In genomic region chr8:94354069-94354531, GRCm38 (mm10) we compare ENCODE assay signal across 11 mouse cellular contexts. TPM values are rescaled to one million over a fixed set of nuclear protein-coding genes. Genes with fewer than 3 reads are reported as not detected.
DNase-seq lines count a peak whose midpoint lies in the region; ATAC-seq lines count a peak whose summit lies in the region.
"Had no signal": no experiment of that assay in that cellular context is flagged by ENCODE, and none has a peak within 500 bp of the region (broad histone marks: within the 10 kb centered on the region; RNA-seq: fewer than 3 reads in every experiment).

No protein-coding gene starts in this region.

- 58% methylated on average over 7 of the region's 7 CpGs for WGBS in kidney, embryonic 16.5 days
- 93% methylated on average over 7 of the region's 7 CpGs for WGBS in hindbrain, embryonic 13.5 days

- DNase-seq in heart, adult 18-20 months, result peak; percentile 53 to 61
- no peak for DNase-seq in heart, postnatal 25 days (ENCODE audit: low spot score)
- DNase-seq in CD4-positive, CD25-positive, alpha-beta regulatory T cell, adult 2 months (ENCODE audit: low read depth, low spot score), result peak; percentile 27
- DNase-seq in lung, postnatal 25 days (ENCODE audit: low spot score), result peak; percentile 80
- DNase-seq in adrenal gland, adult 8-10 months, result no peak
- DNase-seq in layer of hippocampus, postnatal 36 days, result no peak

- no peak overlapping the region for H3K4me2 ChIP-seq in kidney, embryonic 16.5 days (replicated peaks; ENCODE audit: low read depth, low read length)
- H3K4me2 ChIP-seq in hindbrain, embryonic 13.5 days, result no peak overlapping the region
- H3K4me2 ChIP-seq: embryonic facial prominence, embryonic 12.5 days; midbrain, embryonic 12.5 days had no signal

- H3K4me3 ChIP-seq in kidney, embryonic 16.5 days (ENCODE audit: low read length), result no peak overlapping the region
- H3K4me3 ChIP-seq in hindbrain, embryonic 13.5 days, result no peak overlapping the region
- H3K4me3 ChIP-seq: embryonic facial prominence, embryonic 12.5 days; midbrain, embryonic 12.5 days had no signal

- peak; percentile 39; the same call in 1 of the 2 replicates for ATAC-seq in kidney, embryonic 16.5 days (ENCODE audit: low FRiP score, low TSS enrichment)
- no peak for ATAC-seq in hindbrain, embryonic 13.5 days (ENCODE audit: low FRiP score)
- ATAC-seq: Patski had no signal

- peaks cover 5% of the 10 kb centered on the region for H3K4me1 ChIP-seq in kidney, embryonic 16.5 days (ENCODE audit: insufficient read depth, low read length)
- peaks cover 5% of the 10 kb centered on the region; the same call in 1 of the 2 replicates for H3K4me1 ChIP-seq in hindbrain, embryonic 13.5 days (replicated peaks)
- H3K4me1 ChIP-seq: embryonic facial prominence, embryonic 12.5 days; midbrain, embryonic 12.5 days had no signal

- H3K36me3 ChIP-seq in kidney, embryonic 16.5 days (ENCODE audit: insufficient read depth, low read length), result no peaks in the 10 kb centered on the region
- no peaks in the 10 kb centered on the region for H3K36me3 ChIP-seq in hindbrain, embryonic 13.5 days
- H3K36me3 ChIP-seq: embryonic facial prominence, embryonic 12.5 days; midbrain, embryonic 12.5 days had no signal

- intact Hi-C loops in heart, postnatal 25 days (cut with DNase I), result no loop called here

- no peak overlapping the region for H3K27ac ChIP-seq in kidney, embryonic 16.5 days (ENCODE audit: low read length)
- H3K27ac ChIP-seq in hindbrain, embryonic 13.5 days, result no peak overlapping the region
- H3K27ac ChIP-seq: embryonic facial prominence, embryonic 12.5 days; midbrain, embryonic 12.5 days had no signal

- H3K9ac ChIP-seq in kidney, embryonic 16.5 days (replicated peaks; ENCODE audit: low read length), result no peak overlapping the region
- H3K9ac ChIP-seq in hindbrain, embryonic 13.5 days, result no peak overlapping the region
- H3K9ac ChIP-seq: embryonic facial prominence, embryonic 12.5 days; midbrain, embryonic 12.5 days had no signal

- H3K9me3 ChIP-seq in kidney, embryonic 16.5 days (ENCODE audit: low read length), result no peaks in the 10 kb centered on the region
- H3K9me3 ChIP-seq in hindbrain, embryonic 13.5 days, result peaks cover 4% of the 10 kb centered on the region; the same call in 1 of the 2 replicates
- H3K9me3 ChIP-seq: embryonic facial prominence, embryonic 12.5 days; midbrain, embryonic 12.5 days had no signal

- no peaks in the 10 kb centered on the region for H3K27me3 ChIP-seq in kidney, embryonic 16.5 days (ENCODE audit: insufficient read depth, low read length)
- H3K27me3 ChIP-seq in hindbrain, embryonic 13.5 days, result no peaks in the 10 kb centered on the region
- H3K27me3 ChIP-seq: embryonic facial prominence, embryonic 12.5 days; midbrain, embryonic 12.5 days; Patski had no signal

RNA-seq across cellular contexts. Expression of gene Slc12a3, which starts 25.1 kb away (rescaled TPM):
- total RNA-seq in heart, adult 18-20 months (2021), result under 1 TPM; 0.12 to 0.41 TPM
- total RNA-seq in heart, postnatal 25 days (2021), result under 1 TPM; 0.14 to 0.26 TPM
- polyA plus RNA-seq in kidney, embryonic 16.5 days (2015; fragmentation: Nextera tagmentation; extraction: Ambion mirVana), result 14.5 and 16.6 TPM in 2 replicates
- under 1 TPM in 1 of 4 experiments, not detected in 3; 0.16 TPM for total RNA-seq in adrenal gland, adult 8-10 months (2022)
- total RNA-seq in layer of hippocampus, postnatal 36 days (2021), result under 1 TPM; 0.18 to 0.20 TPM
- 0.14 and 0.19 TPM in 2 replicates for polyA plus RNA-seq in hindbrain, embryonic 13.5 days (2015; fragmentation: Nextera tagmentation; extraction: Ambion mirVana)
- polyA plus RNA-seq: midbrain, embryonic 12.5 days had no signal

RNA-seq across cellular contexts. Expression of gene Herpud1, which starts 32.1 kb away (rescaled TPM):
- 100 to 1,000 TPM; 204 to 275 TPM for total RNA-seq in heart, adult 18-20 months (2021)
- 100 to 1,000 TPM; 180 to 257 TPM for total RNA-seq in heart, postnatal 25 days (2021)
- polyA plus RNA-seq in kidney, embryonic 16.5 days (2015; fragmentation: Nextera tagmentation; extraction: Ambion mirVana), result 82.9 and 87.9 TPM in 2 replicates
- total RNA-seq in adrenal gland, adult 8-10 months (2022), result 100 to 1,000 TPM; 112 to 129 (median 123) TPM
- total RNA-seq in layer of hippocampus, postnatal 36 days (2021), result 10 to 100 TPM; 54.8 to 80.2 TPM
- polyA plus RNA-seq in hindbrain, embryonic 13.5 days (2015; fragmentation: Nextera tagmentation; extraction: Ambion mirVana), result 55.8 and 59.3 TPM in 2 replicates

Comparison
In these comparisons a context has a peak if more than half of its experiments do, and no peak if none do; other contexts are left out.
1. DNase-seq: peak in heart, adult 18-20 months (2 of 2), CD4-positive, CD25-positive, alpha-beta regulatory T cell, adult 2 months (single experiment) and lung, postnatal 25 days (single experiment); none in heart, postnatal 25 days (single experiment), adrenal gland, adult 8-10 months (single experiment) and layer of hippocampus, postnatal 36 days (0 of 2).